Mouse (Mus musculus): ENCODE data around the gene Suclg2. TPM values are rescaled to one million over a fixed set of nuclear protein-coding genes. Genes with fewer than 3 reads are reported as not detected.
"Not testable (repeated sequence)": the region's sequence is repeated elsewhere in the genome, so short reads cannot be mapped to it uniquely, and the experiment has no call there.

Gene Suclg2
- total and polyA plus RNA-seq, 2 experiments from 2014 or later: 16.0 to 16.1 TPM

- WGBS: 53% methylated on average over 3 of the region's 3 CpGs
- no peak overlapping the region for H3K27ac ChIP-seq (ENCODE audit: low read depth, low read length)
- no peak overlapping the region for H3K4me3 ChIP-seq (ENCODE audit: low read depth, low read length)
- no peak for DNase-seq
- H3K4me1 ChIP-seq (ENCODE audit: insufficient read depth): no peaks in the 10 kb centered on the region; the same call in 1 of the 2 replicates
- no peak overlapping the region for H3K9ac ChIP-seq
- ATAC-seq: no peak
- no peaks in the 10 kb centered on the region for H3K27me3 ChIP-seq (ENCODE audit: insufficient read depth, low read length)
- H3K36me3 ChIP-seq (ENCODE audit: insufficient read depth): no peaks in the 10 kb centered on the region
- no peak for TF ChIP-seq CTCF (IDR thresholded peaks at IDR 0.05; ENCODE audit: low read depth)
- no peak overlapping the region for H3K4me2 ChIP-seq (ENCODE audit: low read depth)
- H3K9me3 ChIP-seq (ENCODE audit: low read length): no peaks in the 10 kb centered on the region
Observed at GRCm38 (mm10) chr6:95612412-95613022, 106.1 kb downstream of the Suclg2 start.

- H3K4me1 ChIP-seq (ENCODE audit: insufficient read depth): no peaks in the 10 kb centered on the region; the same call in 1 of the 2 replicates
- no peak overlapping the region for H3K9ac ChIP-seq
- no peak overlapping the region for H3K27ac ChIP-seq (ENCODE audit: low read depth, low read length)
- ATAC-seq (no peak), DNase-seq (no peak)
- no peak overlapping the region for H3K4me3 ChIP-seq (ENCODE audit: low read depth, low read length)
- H3K36me3 ChIP-seq (ENCODE audit: insufficient read depth): no peaks in the 10 kb centered on the region
- H3K9me3 ChIP-seq (ENCODE audit: low read length): no peaks in the 10 kb centered on the region
- no peak overlapping the region for H3K4me2 ChIP-seq (ENCODE audit: low read depth)
- H3K27me3 ChIP-seq (ENCODE audit: insufficient read depth, low read length): no peaks in the 10 kb centered on the region
- TF ChIP-seq CTCF (IDR thresholded peaks at IDR 0.05; ENCODE audit: low read depth): no peak
- 96% methylated on average over 3 of the region's 3 CpGs for WGBS
Observed at GRCm38 (mm10) chr6:95611059-95611458, 107.5 kb downstream of the Suclg2 start.

GRCm38 (mm10) chr6:95608123-95608522 is 110.5 kb downstream of the Suclg2 start:
- DNase-seq: no peak
- Histone ChIP-seq H3K4me2 (ENCODE audit: low read depth) (no peak overlapping the region), H3K4me1 (ENCODE audit: insufficient read depth) (no peaks in the 10 kb centered on the region; the same call in 1 of the 2 replicates), H3K36me3 (ENCODE audit: insufficient read depth) (no peaks in the 10 kb centered on the region), H3K27ac (ENCODE audit: low read depth, low read length) (no peak overlapping the region), H3K27me3 (ENCODE audit: insufficient read depth, low read length) (no peaks in the 10 kb centered on the region), H3K9ac (no peak overlapping the region), H3K9me3 (ENCODE audit: low read length) (no peaks in the 10 kb centered on the region), H3K4me3 (ENCODE audit: low read depth, low read length) (no peak overlapping the region)
- TF ChIP-seq CTCF (IDR thresholded peaks at IDR 0.05; ENCODE audit: low read depth): no peak
- 92% methylated on average over 3 of the region's 3 CpGs for WGBS
- ATAC-seq: no peak

- not testable (repeated sequence) for H3K27me3 ChIP-seq (ENCODE audit: insufficient read depth, low read length); H3K9me3 ChIP-seq (ENCODE audit: low read length); H3K27ac ChIP-seq (ENCODE audit: low read depth, low read length); ATAC-seq; H3K36me3 ChIP-seq (ENCODE audit: insufficient read depth); H3K9ac ChIP-seq; H3K4me3 ChIP-seq (ENCODE audit: low read depth, low read length); H3K4me1 ChIP-seq (ENCODE audit: insufficient read depth); H3K4me2 ChIP-seq (ENCODE audit: low read depth); DNase-seq
- WGBS: 93% methylated on average over 8 of the region's 8 CpGs
Observed at GRCm38 (mm10) chr6:95600731-95601130, 117.9 kb downstream of the Suclg2 start.

GRCm38 (mm10) chr6:95596766-95597750 is 121.5 kb downstream of the Suclg2 start:
- Histone ChIP-seq H3K27ac (ENCODE audit: low read depth, low read length) (no peak overlapping the region), H3K4me1 (ENCODE audit: insufficient read depth) (no peaks in the 10 kb centered on the region), H3K27me3 (ENCODE audit: insufficient read depth, low read length) (no peaks in the 10 kb centered on the region), H3K9ac (no peak overlapping the region), H3K36me3 (ENCODE audit: insufficient read depth) (no peaks in the 10 kb centered on the region), H3K4me3 (ENCODE audit: low read depth, low read length) (no peak overlapping the region), H3K4me2 (ENCODE audit: low read depth) (no peak overlapping the region), H3K9me3 (ENCODE audit: low read length) (no peaks in the 10 kb centered on the region)
- 69% methylated on average over 15 of the region's 15 CpGs for WGBS
- no peak for TF ChIP-seq CTCF (IDR thresholded peaks at IDR 0.05; ENCODE audit: low read depth)
- DNase-seq (no peak), ATAC-seq (no peak)

- Histone ChIP-seq H3K4me3 (ENCODE audit: low read depth, low read length) (no peak overlapping the region), H3K27ac (ENCODE audit: low read depth, low read length) (no peak overlapping the region), H3K9me3 (ENCODE audit: low read length) (no peaks in the 10 kb centered on the region), H3K36me3 (ENCODE audit: insufficient read depth) (no peaks in the 10 kb centered on the region), H3K9ac (no peak overlapping the region), H3K27me3 (ENCODE audit: insufficient read depth, low read length) (no peaks in the 10 kb centered on the region), H3K4me1 (ENCODE audit: insufficient read depth) (no peaks in the 10 kb centered on the region), H3K4me2 (ENCODE audit: low read depth) (no peak overlapping the region)
- DNase-seq (no peak), ATAC-seq (no peak)
- WGBS: 78% methylated on average over 2 of the region's 2 CpGs
- TF ChIP-seq CTCF (IDR thresholded peaks at IDR 0.05; ENCODE audit: low read depth): no peak
Observed at GRCm38 (mm10) chr6:95595852-95596251, 122.7 kb downstream of the Suclg2 start.

GRCm38 (mm10) chr6:95594239-95594638 is 124.4 kb downstream of the Suclg2 start:
- Histone ChIP-seq H3K36me3 (ENCODE audit: insufficient read depth) (no peaks in the 10 kb centered on the region), H3K9ac (no peak overlapping the region), H3K4me1 (ENCODE audit: insufficient read depth) (no peaks in the 10 kb centered on the region), H3K4me3 (ENCODE audit: low read depth, low read length) (no peak overlapping the region), H3K27ac (ENCODE audit: low read depth, low read length) (no peak overlapping the region), H3K4me2 (ENCODE audit: low read depth) (no peak overlapping the region), H3K9me3 (ENCODE audit: low read length) (no peaks in the 10 kb centered on the region), H3K27me3 (ENCODE audit: insufficient read depth, low read length) (no peaks in the 10 kb centered on the region)
- TF ChIP-seq CTCF (IDR thresholded peaks at IDR 0.05; ENCODE audit: low read depth): no peak
- peak; percentile 27; the same call in 1 of the 2 replicates for ATAC-seq
- WGBS: 51% methylated on average over 4 of the region's 4 CpGs
- DNase-seq: no peak
